Mouse (Mus musculus) CH12.LX (cell line): ENCODE results near the gene Arhgap6. TPM values are rescaled to one million over a fixed set of nuclear protein-coding genes. Genes with fewer than 3 reads are reported as not detected.

Source experiments
- DNase-seq: peaks from one replicate; pipeline ENCODE4 v3.0.0-alpha.2; 2013; ENCODE audit errors: extremely low read depth
- H3K27ac ChIP-seq: 2 replicates; pipeline ENCODE4 v1.5.1; 2012; ENCODE audit warnings: low read depth, mild to moderate bottlenecking, control low read depth, moderate library complexity; ENCODE audit not compliant: insufficient read depth
- H3K27me3 ChIP-seq: replicated peaks from 2 replicates; pipeline ENCODE3; 2012; ENCODE audit warnings: inconsistent platforms
- H3K36me3 ChIP-seq, 2 experiments: replicated peaks in 1 of 2; 2 replicates each; pipeline versions ENCODE3 to v1.6.1; 2012; ENCODE audit warnings: inconsistent platforms in 1 of 2, low read length in 1 of 2, mild to moderate bottlenecking in 1 of 2, mixed read lengths in 1 of 2, moderate library complexity in 1 of 2; ENCODE audit not compliant: control insufficient read depth in 1 of 2, insufficient read depth in 1 of 2
- H3K4me1 ChIP-seq, 2 experiments: 2 replicates each; pipeline ENCODE4 v1.6.1; 2012; ENCODE audit warnings: inconsistent platforms in 1 of 2, moderate library complexity in 1 of 2; ENCODE audit not compliant: insufficient read depth in 2 of 2, control insufficient read depth in 1 of 2
- H3K4me2 ChIP-seq: 2 replicates; pipeline ENCODE4 v1.6.1; 2012; ENCODE audit warnings: low read depth, mild to moderate bottlenecking, control low read depth; ENCODE audit not compliant: poor library complexity, insufficient read depth, severe bottlenecking
- H3K4me3 ChIP-seq, 3 experiments: fragments of 150-350 bp in 1 of 3; sonication (generic) in 1 of 3; replicated peaks in 1 of 3; 2 replicates each; pipeline versions ENCODE3 to v1.5.1; 2011 to 2012; ENCODE audit warnings: low read depth in 2 of 3, low read length in 2 of 3, mild to moderate bottlenecking in 2 of 3, moderate library complexity in 2 of 3, control low read depth in 1 of 3, improper control_type of control experiment in 1 of 3, inconsistent platforms in 1 of 3, mixed read lengths in 1 of 3; ENCODE audit not compliant: poor library complexity in 1 of 3
- H3K79me2 ChIP-seq: replicated peaks from 2 replicates; pipeline ENCODE4 v1.6.1; 2012; ENCODE audit warnings: mild to moderate bottlenecking, moderate library complexity; ENCODE audit not compliant: control insufficient read depth, poor library complexity, insufficient read depth, severe bottlenecking; ENCODE audit errors: extremely low read depth
- H3K9ac ChIP-seq: 2 replicates; pipeline ENCODE4 v1.6.1; 2012; ENCODE audit warnings: low read depth, mild to moderate bottlenecking, control low read depth, moderate library complexity; ENCODE audit not compliant: insufficient read depth
- H3K9me3 ChIP-seq: replicated peaks from 2 replicates; pipeline ENCODE3; 2012; ENCODE audit warnings: low read length, inconsistent platforms, mixed read lengths
- BHLHE40 ChIP-seq: IDR thresholded peaks from 2 replicates; pipeline ENCODE4 v1.6.1; 2011; ENCODE audit warnings: mild to moderate bottlenecking, low read depth, low read length, improper control_type of control experiment
- CHD1 ChIP-seq: IDR thresholded peaks from 2 replicates; pipeline ENCODE4 v1.6.1; 2012; ENCODE audit warnings: low read depth, low read length, improper control_type of control experiment, inconsistent platforms
- CHD2 ChIP-seq: IDR thresholded peaks from 2 replicates; pipeline ENCODE4 v1.6.1; 2011; ENCODE audit warnings: low read length, improper control_type of control experiment
- CTCF ChIP-seq, 2 experiments: IDR thresholded peaks in 1 of 2; conservative IDR thresholded peaks in 1 of 2; 2 replicates each; pipeline ENCODE4 v1.5.1; 2011 to 2012; ENCODE audit warnings: low read depth in 2 of 2, low read length in 2 of 2, improper control_type of control experiment in 1 of 2, inconsistent platforms in 1 of 2, mild to moderate bottlenecking in 1 of 2, moderate library complexity in 1 of 2
- EP300 ChIP-seq: IDR thresholded peaks from 2 replicates; pipeline ENCODE4 v1.6.1; 2011; ENCODE audit warnings: low read length, improper control_type of control experiment
- ETS1 ChIP-seq: conservative IDR thresholded peaks from 2 replicates; pipeline ENCODE4 v1.6.1; 2012; ENCODE audit warnings: low read depth, mild to moderate bottlenecking, inconsistent platforms, low read length, improper control_type of control experiment, moderate library complexity
- GABPA ChIP-seq: IDR thresholded peaks from 2 replicates; pipeline ENCODE4 v1.6.1; 2012; ENCODE audit warnings: low read depth, low read length, improper control_type of control experiment, inconsistent platforms; ENCODE audit not compliant: insufficient replicate concordance
- IRF4 ChIP-seq: IDR thresholded peaks from 2 replicates; pipeline ENCODE4 v1.6.1; 2014; ENCODE audit warnings: low read depth, mild to moderate bottlenecking, inconsistent platforms, low read length, improper control_type of control experiment
- JUN ChIP-seq: IDR thresholded peaks from 2 replicates; pipeline ENCODE4 v1.6.1; 2011; ENCODE audit warnings: low read depth, mild to moderate bottlenecking, low read length, improper control_type of control experiment, moderate library complexity; ENCODE audit not compliant: insufficient read depth
- JUND ChIP-seq: conservative IDR thresholded peaks from 2 replicates; pipeline ENCODE4 v1.6.1; 2011; ENCODE audit warnings: low read depth, low read length, improper control_type of control experiment
- MAX ChIP-seq: IDR thresholded peaks from 2 replicates; pipeline ENCODE4 v1.6.1; 2011; ENCODE audit warnings: low read length, improper control_type of control experiment
- MAZ ChIP-seq: IDR thresholded peaks from 2 replicates; pipeline ENCODE4 v1.6.1; 2012; ENCODE audit warnings: low read depth, mild to moderate bottlenecking, inconsistent platforms, low read length, improper control_type of control experiment, moderate library complexity
- MEF2A ChIP-seq: IDR thresholded peaks from 2 replicates; pipeline ENCODE4 v1.6.1; 2014; ENCODE audit warnings: low read depth, mild to moderate bottlenecking, inconsistent platforms, low read length, improper control_type of control experiment, borderline replicate concordance
- MYC ChIP-seq: IDR thresholded peaks from 2 replicates; pipeline ENCODE4 v1.6.1; 2011; ENCODE audit warnings: low read depth, mild to moderate bottlenecking, improper control_type of control experiment, low read length
- NELFE ChIP-seq: IDR thresholded peaks from 2 replicates; pipeline ENCODE4 v1.6.1; 2011; ENCODE audit warnings: low read depth, low read length, improper control_type of control experiment
- NRF1 ChIP-seq: IDR thresholded peaks from 2 replicates; pipeline ENCODE4 v1.6.1; 2014; ENCODE audit warnings: low read depth, mild to moderate bottlenecking, inconsistent platforms, low read length, improper control_type of control experiment, moderate library complexity
- PAX5 ChIP-seq: IDR thresholded peaks from 2 replicates; pipeline ENCODE4 v1.6.1; 2012; ENCODE audit warnings: low read length, inconsistent platforms, mixed read lengths
- POLR2A ChIP-seq: IDR thresholded peaks from 2 replicates; pipeline ENCODE4 v1.6.1; 2011; ENCODE audit warnings: low read depth, mild to moderate bottlenecking, improper control_type of control experiment, low read length
- RAD21 ChIP-seq: IDR thresholded peaks from 2 replicates; pipeline ENCODE4 v1.6.1; 2011; ENCODE audit warnings: low read depth, mild to moderate bottlenecking, low read length, improper control_type of control experiment, moderate library complexity
- SMC3 ChIP-seq: IDR thresholded peaks from 2 replicates; pipeline ENCODE4 v1.6.1; 2011; ENCODE audit warnings: low read depth, low read length, improper control_type of control experiment
- TBP ChIP-seq: conservative IDR thresholded peaks from 2 replicates; pipeline ENCODE4 v1.6.1; 2011; ENCODE audit warnings: low read depth, low read length, improper control_type of control experiment
- TCF12 ChIP-seq: IDR thresholded peaks from 2 replicates; pipeline ENCODE4 v1.6.1; 2014; ENCODE audit warnings: low read depth, mild to moderate bottlenecking, inconsistent platforms, low read length, improper control_type of control experiment
- USF1 ChIP-seq: IDR thresholded peaks from 2 replicates; pipeline ENCODE4 v1.6.1; 2014; ENCODE audit warnings: low read depth, mild to moderate bottlenecking, inconsistent platforms, low read length, improper control_type of control experiment
- USF2 ChIP-seq: conservative IDR thresholded peaks from 2 replicates; pipeline ENCODE4 v1.6.1; 2011; ENCODE audit warnings: low read depth, low read length, improper control_type of control experiment
- ZMIZ1 ChIP-seq: IDR thresholded peaks from 2 replicates; pipeline ENCODE4 v1.6.1; 2012; ENCODE audit warnings: low read depth, mild to moderate bottlenecking, inconsistent platforms, low read length, improper control_type of control experiment
- dilution Hi-C: fragments of 300-500 bp; cut with MboI; formaldehyde crosslinking; loops from 2 replicates; pipeline ENCODE4 v1.14.3; 2020; ENCODE audit warnings: low sequenced_read_pairs; ENCODE audit not compliant: extremely low pct_unique_long_range_greater_than_20kb, extremely low pct_ligation_motif_present
- in situ Hi-C: fragments of 300-500 bp; cut with MboI; formaldehyde crosslinking; loops from 3 replicates; pipeline ENCODE4 v1.14.3; 2019; ENCODE audit warnings: low sequenced_read_pairs, low pct_ligation_motif_present, low pct_unique_long_range_greater_than_20kb, mixed read lengths
- polyA plus RNA-seq: library from polyadenylated mRNA; unstranded; fragments of >175 nt; gene quantifications from 2 replicates; pipeline ENCODE4 v1.2.1, GENCODE M21; 2012; ENCODE audit warnings: low read depth; ENCODE audit not compliant: insufficient read length
- total RNA-seq, 2 experiments: library from RNA; depleted of rRNA; stranded (reverse); fragments of 300-350 nt in 1 of 2; fragments of >200 nt in 1 of 2; gene quantifications; 2 replicates each; pipeline ENCODE4 v1.2.3; 2012 to 2014

Gene Arhgap6
- total and polyA plus RNA-seq, 3 experiments: 0.13 to 0.47 (median 0.46) TPM

DNA sequence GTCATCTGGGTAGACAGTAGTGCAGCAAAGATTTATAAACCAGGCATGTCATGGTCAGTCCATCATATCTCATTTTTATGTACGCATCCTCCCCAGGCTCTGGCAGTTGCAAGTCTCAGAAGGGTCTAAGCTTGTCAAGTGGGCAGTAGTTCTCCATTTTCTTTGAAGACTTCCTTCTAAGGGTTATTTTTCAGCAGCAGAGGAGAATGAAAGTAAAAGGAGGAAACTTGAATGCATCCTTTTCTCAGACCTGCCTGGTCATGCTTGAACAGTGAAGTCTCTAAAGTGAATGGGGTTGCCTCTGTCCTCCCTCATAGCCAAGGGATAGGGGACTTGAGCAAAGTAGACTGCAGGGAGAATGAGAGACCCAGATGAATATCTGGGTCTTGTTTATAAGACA lies 239.5 kb downstream of the Arhgap6 start:
- Histone ChIP-seq H3K27me3 (no peaks in the 10 kb centered on the region), H3K4me3 (no peak overlapping the region), H3K4me2 (no peak overlapping the region), H3K79me2 (no peaks in the 10 kb centered on the region), H3K9ac (no peak overlapping the region)
- dilution Hi-C loops: no loop called here
- TF ChIP-seq USF1 (no peak), TBP (no peak), RAD21 (no peak), PAX5 (no peak), TCF12 (no peak), JUND (no peak), GABPA (no peak), BHLHE40 (no peak), CHD2 (no peak), MAZ (no peak), JUN (no peak), MAX (no peak), MYC (no peak), NRF1 (no peak), MEF2A (no peak)
- TF ChIP-seq, all 38 proteins: peak for 0
- peak; percentile 12 for DNase-seq
- H3K27ac ChIP-seq: no peak overlapping the region
- in situ Hi-C loops: no loop called here
- H3K36me3 ChIP-seq: no peaks in the 10 kb centered on the region
- H3K9me3 ChIP-seq: no peaks in the 10 kb centered on the region
- no peaks in the 10 kb centered on the region for H3K4me1 ChIP-seq

DNA sequence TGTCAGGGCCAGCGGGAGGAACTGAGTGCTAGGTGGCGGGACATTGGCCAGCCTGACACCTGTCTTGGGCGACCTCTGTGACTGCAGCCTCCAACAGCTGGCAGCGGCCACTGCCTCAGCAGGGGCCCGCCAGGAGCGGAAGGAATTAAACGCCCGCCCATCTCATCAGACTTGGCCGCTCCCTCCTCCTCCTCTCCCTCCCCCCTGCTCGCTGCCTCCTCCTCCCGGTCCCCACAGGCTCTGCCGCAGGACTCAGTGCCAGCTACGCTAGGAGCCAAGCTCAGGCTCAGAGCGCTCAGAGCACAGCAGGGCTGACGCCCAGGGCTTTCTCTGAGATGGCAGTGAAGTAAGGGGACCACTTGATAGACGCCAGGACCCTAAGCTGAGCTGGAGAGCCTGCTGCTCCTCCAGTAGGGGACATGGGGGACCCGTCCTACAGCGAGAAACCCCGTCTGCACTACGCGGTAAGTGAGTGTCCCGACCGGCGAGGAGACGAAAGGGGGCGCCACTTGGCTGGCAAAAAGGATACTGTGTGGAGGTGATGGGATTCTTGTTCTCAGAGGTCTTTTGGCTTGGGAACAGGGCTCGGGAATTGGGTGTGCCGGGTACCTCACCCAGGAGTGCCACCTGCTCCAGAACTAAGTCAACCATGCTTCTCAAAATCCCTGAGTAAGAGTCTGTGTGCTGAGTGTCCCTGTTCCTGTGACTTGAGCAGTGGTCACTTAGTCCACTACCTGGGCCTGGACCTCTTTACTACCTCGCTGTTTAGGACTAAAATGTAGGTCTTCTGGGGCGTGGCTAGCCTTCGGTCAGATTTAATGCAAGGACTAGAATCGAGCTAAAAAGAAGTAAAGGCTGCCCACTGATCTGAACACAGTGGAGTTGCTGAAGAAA lies 241.8 kb downstream of the Arhgap6 start:
- dilution Hi-C loops: no loop called here
- Histone ChIP-seq H3K79me2 (no peaks in the 10 kb centered on the region), H3K27ac (no peak overlapping the region), H3K4me3 (peak overlapping the region in 2 of 3 experiments; percentile 37 to 50), H3K27me3 (no peaks in the 10 kb centered on the region), H3K4me1 (no peaks in the 10 kb centered on the region), H3K9me3 (no peaks in the 10 kb centered on the region), H3K9ac (no peak overlapping the region), H3K36me3 (no peaks in the 10 kb centered on the region), H3K4me2 (peak overlapping the region; percentile 74)
- TF ChIP-seq MEF2A (no peak; the same call in 1 of the 2 replicates), EP300 (no peak), CHD2 (no peak), CHD1 (no peak), NELFE (no peak), MYC (no peak), ZMIZ1 (no peak), ETS1 (no peak), IRF4 (no peak), RAD21 (peak; percentile 22), GABPA (no peak), SMC3 (peak; percentile 19), TBP (no peak), POLR2A (no peak), PAX5 (no peak), CTCF (conservative IDR thresholded peaks at IDR 0.05 in 1 of 2, IDR thresholded peaks at IDR 0.05 in 1 of 2; ENCODE audit: low read depth in 2 of 2, low read length in 2 of 2) (peak in 1 of 2 experiments; percentile 40; a peak in 2 of 4 replicates), USF2 (no peak)
- peak; percentile 47 for DNase-seq
- in situ Hi-C loops: no loop called here
